Mouse (Mus musculus): Measurements from ENCODE around the gene Ccdc13.

Gene Ccdc13

GRCm38 (mm10) chr9:121838829-121839621 is at the start of gene Ccdc13:
Gene Ccdc13 (minus strand): TSS chr9:121839461.
- peak; percentile 82 for DNase-seq

- DNase-seq: no peak
These were observed 42.8 kb upstream of the Ccdc13 start for GRCm38 (mm10) chr9:121882015-121882457.

GRCm38 (mm10) chr9:121881301-121881700 is 42.0 kb upstream of the Ccdc13 start:
- peak; percentile 65 for DNase-seq

DNA sequence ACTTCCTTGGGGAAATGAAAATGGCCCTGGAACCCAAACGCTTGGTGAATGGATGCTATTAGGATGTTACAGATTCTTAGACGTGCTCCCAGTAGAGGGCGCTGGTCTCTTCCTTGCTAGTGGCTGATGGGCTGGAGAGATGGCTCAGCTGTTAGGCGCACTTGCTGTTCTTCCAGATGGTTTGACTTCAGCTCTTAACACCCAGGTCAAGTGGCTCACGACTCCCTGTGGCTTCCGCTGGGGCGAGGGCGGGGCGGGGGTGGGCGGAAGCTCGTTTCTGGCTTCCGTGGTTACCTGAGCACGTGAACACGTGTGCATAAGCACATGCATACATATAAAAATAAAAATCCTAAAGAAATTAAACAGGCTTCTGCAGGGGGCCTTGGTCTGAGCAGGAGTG is 41.6 kb upstream of the Ccdc13 start:
- peak; percentile 74 for DNase-seq

DNA sequence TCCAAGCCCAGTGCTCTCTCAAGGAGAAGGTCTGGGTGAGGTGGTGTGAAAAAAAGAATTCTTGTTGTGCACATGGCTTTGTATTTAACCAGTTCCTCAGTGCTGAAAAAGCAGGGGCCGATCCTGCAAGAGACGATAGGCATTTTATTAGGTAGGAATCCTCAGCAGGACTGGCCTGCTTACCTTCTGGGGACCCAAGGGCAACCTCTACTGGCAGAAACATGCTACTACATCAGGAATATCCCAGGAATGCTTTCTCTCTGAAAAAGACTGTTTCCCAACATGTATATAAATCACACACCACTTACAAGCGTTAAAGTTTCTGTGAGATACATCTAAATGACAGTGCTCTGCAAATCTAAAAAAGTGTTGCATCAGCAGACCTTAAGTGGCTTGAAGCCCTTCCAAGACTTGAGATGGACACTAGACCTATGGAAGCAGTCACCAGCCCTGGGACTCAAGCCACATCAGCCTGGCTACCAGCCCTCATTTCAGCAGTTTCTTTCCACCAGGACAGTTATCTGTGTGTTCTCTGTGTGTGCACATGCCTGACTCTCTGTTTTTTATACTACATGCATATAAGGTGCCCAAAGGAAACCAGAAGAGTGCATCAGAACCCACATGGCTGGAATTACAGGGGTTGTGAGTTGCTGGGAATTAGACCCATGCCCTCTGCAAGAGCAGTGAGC is 37.9 kb upstream of the Ccdc13 start:
- peak; percentile 45 for DNase-seq

DNA sequence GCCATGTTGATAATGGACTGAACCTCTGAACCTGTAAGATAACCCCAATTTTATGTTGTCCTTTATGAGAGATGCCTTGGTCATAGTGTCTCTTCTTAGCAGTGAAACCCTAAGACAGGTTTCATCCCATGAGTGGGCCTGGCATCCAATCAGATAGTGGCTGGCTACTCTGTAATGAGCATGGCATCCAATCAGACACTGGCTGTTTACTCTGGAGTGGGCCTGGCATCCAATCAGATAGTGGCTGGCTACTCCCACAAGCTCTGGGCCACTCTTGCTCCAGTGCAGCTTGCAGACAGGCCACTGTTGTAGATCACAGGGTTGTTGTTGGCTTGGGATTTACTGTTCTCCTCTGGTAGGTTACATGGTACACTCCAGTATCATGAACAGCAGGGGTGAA is 34.3 kb upstream of the Ccdc13 start:
- DNase-seq: no peak

DNA sequence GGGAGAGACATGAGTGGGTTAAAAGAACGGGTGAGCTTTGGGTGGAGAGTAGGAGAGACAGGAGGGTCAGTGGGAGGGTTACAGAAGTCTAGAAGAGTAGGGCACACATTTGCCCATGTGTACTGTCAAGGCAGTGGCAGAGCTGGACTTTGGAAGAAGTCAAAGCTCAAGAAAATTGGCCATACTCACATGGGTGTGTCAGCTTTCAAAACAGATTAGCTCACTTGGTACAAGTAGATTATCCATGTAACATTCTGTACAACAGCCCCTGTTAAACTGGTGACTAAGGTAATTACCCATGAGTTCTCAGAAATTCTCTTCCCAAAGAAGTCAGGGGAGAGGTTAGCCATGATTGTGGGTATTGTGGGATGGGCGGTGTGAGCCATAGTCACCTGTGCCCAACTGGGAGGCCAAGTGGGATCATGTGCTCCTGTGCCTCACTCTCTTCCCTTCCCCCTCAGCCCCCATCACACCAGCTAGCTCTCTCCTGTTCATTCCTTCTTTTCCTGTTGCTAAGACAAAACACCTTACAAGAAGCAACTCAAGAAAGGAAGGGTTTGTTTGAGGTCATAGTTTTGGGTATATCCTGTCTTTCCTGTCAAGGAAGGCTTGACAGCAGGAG is 32.9 kb upstream of the Ccdc13 start:
- DNase-seq: no peak

- no peak for DNase-seq
These were observed 30.8 kb upstream of the Ccdc13 start for GRCm38 (mm10) chr9:121869973-121870515.

- DNase-seq: no peak
These were observed 30.2 kb upstream of the Ccdc13 start for GRCm38 (mm10) chr9:121869432-121869831.

DNA sequence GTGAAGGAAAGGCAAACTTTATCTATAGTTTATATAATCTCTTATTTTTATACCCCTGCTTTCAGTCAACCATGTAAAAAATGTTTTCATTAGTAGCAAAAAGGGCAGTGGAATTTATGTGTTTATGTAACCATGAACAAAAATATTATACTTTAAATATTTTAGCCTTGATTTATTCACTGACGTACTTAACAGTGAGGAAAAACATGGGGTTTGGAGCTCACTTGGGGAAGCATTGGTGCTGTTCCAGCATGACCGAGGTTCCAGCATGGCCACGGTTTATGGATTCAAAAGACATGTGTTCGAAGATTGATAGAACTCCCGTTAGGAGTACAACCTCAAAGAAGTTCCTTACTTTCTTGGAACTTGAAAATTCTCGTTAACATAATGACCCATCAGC is 29.0 kb upstream of the Ccdc13 start:
- no peak for DNase-seq

DNA sequence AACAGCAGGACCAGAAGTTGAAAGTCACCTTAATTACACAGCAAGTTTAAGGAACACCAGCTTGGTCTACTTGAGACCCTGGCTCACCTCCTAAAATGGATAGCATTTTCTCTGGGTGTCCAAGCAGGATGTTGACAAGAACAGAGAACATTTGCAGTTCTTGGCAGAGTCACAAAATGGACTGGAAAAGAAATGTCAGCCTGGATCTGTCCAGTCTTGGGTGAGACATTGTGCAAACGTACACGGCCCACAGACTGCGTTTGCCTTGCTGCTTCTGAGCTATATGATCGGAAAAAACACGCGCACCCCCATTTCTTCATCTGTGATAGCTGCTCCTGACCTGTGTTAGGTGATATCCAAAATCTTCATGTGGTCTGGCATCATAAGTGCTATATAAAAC is 28.4 kb upstream of the Ccdc13 start:
- DNase-seq: no peak

- DNase-seq: no peak
These were observed 26.3 kb upstream of the Ccdc13 start for GRCm38 (mm10) chr9:121865425-121866008.

DNA sequence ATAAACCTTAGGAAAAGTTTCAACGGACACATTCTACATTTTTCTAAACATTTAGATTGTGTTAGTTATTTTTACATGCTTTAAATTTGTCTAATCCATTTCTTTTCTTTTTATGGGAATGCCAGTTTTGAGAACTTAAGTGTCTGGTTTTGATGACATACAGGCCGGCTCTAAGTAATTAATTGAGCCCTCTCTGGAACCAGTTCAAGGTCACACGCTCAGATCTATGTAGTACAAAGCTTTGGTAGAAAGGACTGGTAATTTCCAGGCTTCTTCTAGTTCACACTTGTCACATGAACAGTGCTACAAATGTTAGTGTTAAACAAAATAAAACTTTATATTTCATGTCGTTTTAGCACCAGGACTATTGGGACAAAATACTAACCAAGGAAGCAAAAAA is 25.6 kb upstream of the Ccdc13 start:
- no peak for DNase-seq

- DNase-seq: no peak
These were observed 21.7 kb upstream of the Ccdc13 start for GRCm38 (mm10) chr9:121860921-121861320.

DNA sequence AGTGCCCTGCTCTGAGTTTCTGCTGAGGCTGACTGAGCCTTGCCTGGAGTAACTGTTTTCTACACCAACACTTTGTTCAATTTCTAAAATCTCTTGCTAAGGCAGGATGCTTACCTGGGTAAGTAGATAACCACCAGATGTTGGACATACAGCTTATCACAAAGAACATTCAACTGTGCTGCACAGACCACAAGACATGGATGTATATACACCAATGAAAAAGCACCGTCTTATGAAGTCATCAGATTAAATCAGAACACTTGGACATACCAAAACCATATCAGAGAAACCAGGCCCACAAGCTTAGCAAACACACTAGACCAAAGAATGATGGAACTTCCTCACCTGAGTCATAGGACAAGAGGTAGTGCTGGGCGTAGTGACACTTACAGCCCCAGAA is 20.1 kb upstream of the Ccdc13 start:
- DNase-seq: no peak

DNA sequence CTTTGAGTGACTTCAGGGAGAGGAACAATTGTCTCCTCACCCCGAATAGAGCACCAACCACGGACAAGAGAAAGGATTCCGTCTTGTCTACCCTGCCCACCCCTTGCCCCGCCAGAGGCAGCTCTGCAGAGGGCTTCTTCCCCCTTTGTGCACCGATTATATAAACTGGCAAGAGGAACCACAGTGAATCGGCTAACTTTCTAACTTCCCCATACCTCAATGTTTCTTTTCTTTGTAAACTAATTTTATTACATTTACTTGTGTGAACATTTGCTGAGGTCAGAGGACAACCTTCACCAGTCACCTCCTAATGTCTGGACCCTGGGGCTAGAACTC is 18.9 kb upstream of the Ccdc13 start, which contains the start of gene Higd1a:
Gene Higd1a, minus strand, starts transcription at position 210 of the 336 bp plus-strand sequence.
- DNase-seq: no peak

- DNase-seq: peak; percentile 98
These were observed 18.4 kb upstream of the Ccdc13 start for GRCm38 (mm10) chr9:121857474-121858152.

DNA sequence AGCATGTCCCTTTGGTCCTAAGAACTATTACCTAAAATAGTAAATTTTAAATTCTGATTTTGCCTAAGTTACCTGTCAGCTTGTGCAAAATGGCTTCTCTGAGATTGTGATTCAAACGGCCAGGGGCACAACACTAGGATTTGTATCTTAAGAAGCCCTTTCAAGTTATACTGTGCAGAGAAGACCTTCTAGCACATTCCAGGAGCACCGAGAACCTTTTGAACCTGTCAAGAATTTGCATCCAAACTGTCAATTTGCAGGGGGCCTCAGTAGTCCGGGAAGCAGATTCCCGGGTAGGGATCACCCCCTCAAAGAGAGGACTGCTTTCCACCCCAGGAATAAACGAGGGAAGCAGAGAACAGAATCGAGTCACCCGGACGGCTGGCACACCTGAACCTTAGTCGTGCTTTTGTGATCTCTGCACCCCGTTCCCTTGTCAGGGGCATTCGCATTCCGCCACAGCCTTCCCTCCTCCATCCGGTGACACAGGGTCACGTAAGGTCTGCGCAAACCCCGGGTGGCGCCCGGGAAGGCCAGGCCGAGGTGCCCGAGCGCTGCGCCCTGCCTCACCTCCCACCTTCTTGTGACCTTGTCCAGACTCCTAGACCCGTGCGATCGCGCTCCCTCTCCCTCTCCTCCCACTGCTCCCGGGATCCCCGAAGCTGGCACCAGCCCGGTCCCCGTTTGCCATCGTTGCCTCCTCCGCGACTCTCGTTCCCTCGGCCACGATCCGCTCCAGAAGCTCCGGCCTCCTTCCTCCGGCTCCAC is 17.6 kb upstream of the Ccdc13 start:
- peak; percentile 38 for DNase-seq

DNA sequence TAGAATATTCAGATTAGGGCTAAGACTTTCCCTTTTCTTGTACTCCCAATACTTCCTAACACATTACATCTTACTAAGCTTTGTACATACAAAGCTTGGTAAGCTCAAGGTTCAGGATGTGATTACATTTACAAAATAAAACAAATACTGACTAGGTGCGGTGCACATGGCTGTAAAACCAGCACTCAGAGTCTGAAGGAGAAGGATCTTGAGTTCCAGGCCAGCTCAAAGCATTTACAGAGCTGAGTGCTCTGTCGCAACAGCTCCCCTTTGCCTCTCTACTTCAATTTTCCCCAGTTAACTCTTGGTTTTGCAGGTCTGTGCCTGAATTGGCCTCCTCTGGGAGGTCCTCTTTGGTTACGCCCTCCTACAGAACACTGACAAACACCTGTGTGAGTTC is 15.0 kb upstream of the Ccdc13 start:
- no peak for DNase-seq

DNA sequence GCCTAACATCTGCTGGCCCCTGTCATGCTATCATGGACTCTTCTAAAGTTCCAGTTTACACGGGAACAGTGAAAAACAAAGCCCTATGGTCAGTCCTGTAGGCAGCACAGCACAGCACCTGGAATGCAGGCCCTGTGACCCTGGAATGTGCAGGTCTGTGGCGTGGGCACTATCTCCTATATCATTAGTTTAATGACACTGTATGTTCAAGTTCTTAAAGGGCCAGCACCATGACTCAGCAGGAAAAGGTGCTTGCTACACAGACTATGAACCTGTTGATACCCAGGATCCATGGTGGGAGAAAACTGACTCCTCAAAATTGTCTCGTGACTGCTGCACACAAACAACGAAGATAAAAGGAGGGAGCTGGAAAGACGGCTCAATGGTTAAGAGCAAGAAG is 8.6 kb upstream of the Ccdc13 start:
- DNase-seq: no peak

GRCm38 (mm10) chr9:121847138-121847537 is 7.9 kb upstream of the Ccdc13 start:
- no peak for DNase-seq
